ENCODE assay signal across 33 mouse cellular contexts in the genomic region with DNA sequence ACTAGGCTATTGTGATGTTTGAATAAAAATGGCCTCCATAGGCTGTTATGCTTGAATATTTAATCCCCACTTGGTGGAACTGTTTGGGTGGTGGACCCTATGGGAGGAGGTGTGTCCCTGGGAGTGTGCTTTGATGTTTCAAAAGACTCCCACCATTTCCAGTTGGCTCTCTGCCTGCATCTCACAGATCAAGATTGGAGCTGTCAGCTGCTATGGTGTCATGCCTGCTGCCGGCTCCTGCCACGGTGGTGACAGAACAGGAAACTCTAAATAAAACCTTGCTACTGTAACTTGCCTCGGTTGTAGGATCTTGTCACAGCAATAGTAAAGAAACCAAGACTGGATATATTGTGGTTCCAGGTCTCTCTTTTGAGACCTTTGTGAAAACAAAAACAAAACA. TPM values are rescaled to one million over a fixed set of nuclear protein-coding genes. Genes with fewer than 3 reads are reported as not detected.
DNase-seq lines count a peak whose midpoint lies in the region; ATAC-seq and TF ChIP-seq lines count a peak whose summit lies in the region.
"Had no signal": no experiment of that assay in that cellular context is flagged by ENCODE, and none has a peak within 500 bp of the region (broad histone marks: within the 10 kb centered on the region; RNA-seq: fewer than 3 reads in every experiment).

No protein-coding gene starts in this region.

- H3K9me3 ChIP-seq in forebrain, embryonic 14.5 days (replicated peaks; ENCODE audit: control insufficient read depth, low read length), result no peaks in the 10 kb centered on the region
- H3K9me3 ChIP-seq in forebrain, embryonic 10.5 days, result no peaks in the 10 kb centered on the region
- H3K9me3 ChIP-seq in liver, embryonic 13.5 days (replicated peaks), result no peaks in the 10 kb centered on the region
- no peaks in the 10 kb centered on the region for H3K9me3 ChIP-seq in MEL (replicated peaks; ENCODE audit: insufficient read depth, low read length)
- H3K9me3 ChIP-seq: embryonic facial prominence, embryonic 12.5 days; embryonic facial prominence, embryonic 15.5 days; forebrain, embryonic 12.5 days; hindbrain, embryonic 12.5 days; hindbrain, embryonic 15.5 days had no signal

- H3K4me1 ChIP-seq in forebrain, embryonic 14.5 days (ENCODE audit: control insufficient read depth, insufficient read depth, low read length), result no peaks in the 10 kb centered on the region
- H3K4me1 ChIP-seq in forebrain, embryonic 10.5 days, result no peaks in the 10 kb centered on the region
- H3K4me1 ChIP-seq in liver, embryonic 13.5 days (replicated peaks), result peaks cover 24% of the 10 kb centered on the region
- peaks cover 5 to 9% of the 10 kb centered on the region in 2 experiments; a peak in 3 of 4 replicates for H3K4me1 ChIP-seq in MEL (ENCODE audit: control insufficient read depth in 1 of 2, insufficient read depth in 2 of 2, low read length in 2 of 2)
- H3K4me1 ChIP-seq in kidney, adult 2 months (ENCODE audit: control insufficient read depth, insufficient read depth, low read length), result no peaks in the 10 kb centered on the region
- H3K4me1 ChIP-seq: embryonic facial prominence, embryonic 12.5 days; embryonic facial prominence, embryonic 15.5 days; forebrain, embryonic 12.5 days; hindbrain, embryonic 12.5 days; hindbrain, embryonic 15.5 days had no signal

- TF ChIP-seq POLR2A in MEL (IDR thresholded peaks at IDR 0.05; ENCODE audit: control insufficient read depth in 1 of 2, insufficient read depth in 1 of 2, low read depth in 1 of 2, low read length in 2 of 2, poor library complexity in 1 of 2), result no peak
- no peak for TF ChIP-seq POLR2A in kidney, adult 2 months (IDR thresholded peaks at IDR 0.05; ENCODE audit: low read depth, low read length)

- WGBS in forebrain, embryonic 14.5 days, result 43% methylated on average over 3 of the region's 3 CpGs
- 87% methylated on average over 3 of the region's 3 CpGs for WGBS in forebrain, embryonic 10.5 days
- WGBS in liver, embryonic 13.5 days (ENCODE audit: insufficient replicate concordance), result 32% methylated on average over 3 of the region's 3 CpGs
- WGBS in kidney, adult 2 months, result 59% methylated on average over 3 of the region's 3 CpGs

- H3K36me3 ChIP-seq in forebrain, embryonic 14.5 days (ENCODE audit: control insufficient read depth, insufficient read depth, low read length), result no peaks in the 10 kb centered on the region
- no peaks in the 10 kb centered on the region for H3K36me3 ChIP-seq in forebrain, embryonic 10.5 days (replicated peaks)
- H3K36me3 ChIP-seq in liver, embryonic 13.5 days, result no peaks in the 10 kb centered on the region
- H3K36me3 ChIP-seq in MEL (ENCODE audit: control insufficient read depth in 1 of 2, insufficient read depth in 2 of 2, low read length in 2 of 2), result peaks cover 0 to 11% of the 10 kb centered on the region in 2 experiments; a peak in 2 of 4 replicates
- H3K36me3 ChIP-seq in kidney, adult 2 months (ENCODE audit: control insufficient read depth, insufficient read depth, low read length), result no peaks in the 10 kb centered on the region
- H3K36me3 ChIP-seq: embryonic facial prominence, embryonic 12.5 days; embryonic facial prominence, embryonic 15.5 days; forebrain, embryonic 12.5 days; hindbrain, embryonic 12.5 days; hindbrain, embryonic 15.5 days had no signal

- no peaks in the 10 kb centered on the region for H3K79me2 ChIP-seq in MEL (ENCODE audit: control insufficient read depth, insufficient read depth, low read length, poor library complexity)

- no peak overlapping the region for H3K4me2 ChIP-seq in forebrain, embryonic 14.5 days (ENCODE audit: low read length)
- no peak overlapping the region for H3K4me2 ChIP-seq in liver, embryonic 13.5 days
- H3K4me2 ChIP-seq: embryonic facial prominence, embryonic 12.5 days; embryonic facial prominence, embryonic 15.5 days; forebrain, embryonic 12.5 days; heart, embryonic 11.5 days; hindbrain, embryonic 12.5 days; hindbrain, embryonic 15.5 days had no signal

- TF ChIP-seq RAD21 in MEL (IDR thresholded peaks at IDR 0.05; ENCODE audit: low read depth, low read length), result no peak

- peak; percentile 59 for DNase-seq in forebrain, embryonic 14.5 days (ENCODE audit: low spot score)
- no peak for DNase-seq in forebrain, embryonic 10.5 days (ENCODE audit: extremely low spot score, low spot score)
- no peak for DNase-seq in liver, embryonic 13.5 days
- DNase-seq in liver (no peak), MEL (ENCODE audit: low read depth, low spot score) (peak; percentile 59)
- peak; percentile 26 for DNase-seq in lung, postnatal 10 days
- DNase-seq in lung, postnatal 25 days (ENCODE audit: low spot score), result no peak
- DNase-seq in kidney, adult 2 months, result no peak
- DNase-seq: adrenal gland, adult 2 months; adrenal gland, postnatal 14 days; cerebellum, adult 11-12 months; cerebellum, adult 8-10 months; cerebellum, postnatal 25 days; gastrocnemius, postnatal 25 days had no signal

- H3K27ac ChIP-seq in forebrain, embryonic 14.5 days (ENCODE audit: low read depth, low read length), result no peak overlapping the region
- H3K27ac ChIP-seq in forebrain, embryonic 10.5 days, result no peak overlapping the region
- 0 out of 2 replicates have a peak overlapping the region, but pooled peaks have one; percentile 72 for H3K27ac ChIP-seq in liver, embryonic 13.5 days
- H3K27ac ChIP-seq in MEL (ENCODE audit: control insufficient read depth, low read depth, low read length), result no peak overlapping the region
- no peak overlapping the region for H3K27ac ChIP-seq in kidney, adult 2 months (ENCODE audit: insufficient read depth, low read depth, low read length)
- H3K27ac ChIP-seq: embryonic facial prominence, embryonic 12.5 days; embryonic facial prominence, embryonic 15.5 days; forebrain, embryonic 12.5 days; hindbrain, embryonic 12.5 days; hindbrain, embryonic 15.5 days had no signal

- no peaks in the 10 kb centered on the region for H3K27me3 ChIP-seq in forebrain, embryonic 14.5 days (replicated peaks; ENCODE audit: control insufficient read depth, insufficient read depth, low read length)
- peaks cover 6% of the 10 kb centered on the region; the same call in 1 of the 2 replicates for H3K27me3 ChIP-seq in forebrain, embryonic 10.5 days (ENCODE audit: poor library complexity, severe bottlenecking)
- H3K27me3 ChIP-seq in liver, embryonic 13.5 days, result no peaks in the 10 kb centered on the region
- H3K27me3 ChIP-seq in MEL (ENCODE audit: control insufficient read depth in 1 of 2, insufficient read depth in 2 of 2, low read length in 2 of 2), result no peaks in the 10 kb centered on the region; a peak in 1 of 4 replicates
- no peaks in the 10 kb centered on the region for H3K27me3 ChIP-seq in kidney, adult 2 months (replicated peaks; ENCODE audit: control insufficient read depth, insufficient read depth, low read length)
- H3K27me3 ChIP-seq: embryonic facial prominence, embryonic 12.5 days; embryonic facial prominence, embryonic 15.5 days; hindbrain, embryonic 12.5 days; hindbrain, embryonic 15.5 days had no signal

- TF ChIP-seq CTCF in MEL (IDR thresholded peaks at IDR 0.05 in 2 of 3, conservative IDR thresholded peaks at IDR 0.05 in 1 of 3; ENCODE audit: control insufficient read depth in 1 of 3, insufficient read depth in 1 of 3, low read depth in 2 of 3, low read length in 3 of 3, poor library complexity in 1 of 3, severe bottlenecking in 1 of 3), result no peak
- TF ChIP-seq CTCF in kidney, adult 2 months (conservative IDR thresholded peaks at IDR 0.05; ENCODE audit: insufficient read depth, insufficient read length, low read depth, low read length), result no peak

- no peak overlapping the region for H3K4me3 ChIP-seq in forebrain, embryonic 14.5 days (ENCODE audit: low read depth, low read length)
- no peak overlapping the region for H3K4me3 ChIP-seq in forebrain, embryonic 10.5 days
- no peak overlapping the region for H3K4me3 ChIP-seq in liver, embryonic 13.5 days (replicated peaks)
- H3K4me3 ChIP-seq in MEL (ENCODE audit: control insufficient read depth in 1 of 2, insufficient read depth in 1 of 2, low read depth in 2 of 2, low read length in 2 of 2), result 0 out of 4 replicates have a peak overlapping the region, but pooled peaks of 1 of the 2 experiments have one; percentile 26
- no peak overlapping the region for H3K4me3 ChIP-seq in kidney, adult 2 months (ENCODE audit: insufficient read depth, low read depth, low read length)
- H3K4me3 ChIP-seq: embryonic facial prominence, embryonic 12.5 days; embryonic facial prominence, embryonic 15.5 days; forebrain, embryonic 12.5 days; hindbrain, embryonic 12.5 days; hindbrain, embryonic 15.5 days had no signal

- no peak overlapping the region for H3K9ac ChIP-seq in forebrain, embryonic 14.5 days (ENCODE audit: low read length)
- no peak overlapping the region for H3K9ac ChIP-seq in liver, embryonic 13.5 days
- H3K9ac ChIP-seq in MEL (ENCODE audit: control insufficient read depth, low read depth, low read length, poor library complexity, severe bottlenecking), result no peak overlapping the region
- H3K9ac ChIP-seq: embryonic facial prominence, embryonic 12.5 days; embryonic facial prominence, embryonic 15.5 days; forebrain, embryonic 12.5 days; hindbrain, embryonic 12.5 days; hindbrain, embryonic 15.5 days had no signal

- ATAC-seq in forebrain, embryonic 14.5 days, result 0 out of 2 replicates have a peak, but pooled peaks have one; percentile 44
- ATAC-seq in liver, embryonic 13.5 days (ENCODE audit: low read depth), result no peak
- ATAC-seq: CD4-positive, CD25-positive, alpha-beta regulatory T cell, adult 4 months; intestine, postnatal 0 days had no signal

- no peak for TF ChIP-seq EP300 in MEL (IDR thresholded peaks at IDR 0.05; ENCODE audit: low read depth in 1 of 2, low read length in 2 of 2)

RNA-seq across cellular contexts. Expression of gene Csk, which starts 8.1 kb away (rescaled TPM):
- polyA plus RNA-seq in forebrain, embryonic 14.5 days (2014; fragmentation: Nextera tagmentation; extraction: Ambion mirVana), result 29.2 and 29.3 TPM in 2 replicates
- polyA plus RNA-seq in forebrain, embryonic 10.5 days (2016; fragmentation: Nextera tagmentation; extraction: Ambion mirVana), result 28.8 and 33.9 TPM in 2 replicates
- polyA plus RNA-seq in liver, embryonic 13.5 days (2015; fragmentation: Nextera tagmentation; extraction: Ambion mirVana), result 20.7 and 21.7 TPM in 2 replicates
- total RNA-seq in MEL (2012; rRNA removed), result 213 and 215 TPM in 2 replicates
- 100 to 1,000 TPM in 1 of 2 experiments, not detected in 1; 338 TPM for polyA plus RNA-seq in MEL (2012; ENCODE audit: insufficient read depth in 1 of 2, insufficient read length in 2 of 2, low read depth in 1 of 2, low replicate concordance in 2 of 2, missing spikeins in 1 of 2)
- polyA plus RNA-seq in kidney, adult 2 months (2012; rRNA removed), result 30.9 and 42.4 TPM in 2 replicates

RNA-seq across cellular contexts. Expression of gene Cyp1a2, which starts 22.0 kb away (rescaled TPM):
- not detected in 2 replicates for polyA plus RNA-seq in forebrain, embryonic 14.5 days (2014; fragmentation: Nextera tagmentation; extraction: Ambion mirVana)
- polyA plus RNA-seq in forebrain, embryonic 10.5 days (2016; fragmentation: Nextera tagmentation; extraction: Ambion mirVana), result not detected in 2 replicates
- 0.10 TPM in 1 of 2 replicates, not detected in the other for polyA plus RNA-seq in liver, embryonic 13.5 days (2015; fragmentation: Nextera tagmentation; extraction: Ambion mirVana)
- total RNA-seq in MEL (2012; rRNA removed), result not detected in 2 replicates
- not detected for polyA plus RNA-seq in MEL (2012; ENCODE audit: insufficient read depth in 1 of 2, insufficient read length in 2 of 2, low read depth in 1 of 2, low replicate concordance in 2 of 2, missing spikeins in 1 of 2)
- 0.07 TPM in 1 of 2 replicates, not detected in the other for polyA plus RNA-seq in kidney, adult 2 months (2012; rRNA removed)
- total RNA-seq: common myeloid progenitor, adult 5-6 weeks; gastrocnemius, adult 8-10 months; gastrocnemius, postnatal 25 days; heart, adult 8-10 months; heart, postnatal 25 days; hematopoietic stem cell, adult 5-6 weeks had no signal
- polyA plus RNA-seq: C2C12; CD4-positive, CD25-positive, alpha-beta regulatory T cell, adult 4 months; embryonic facial prominence, embryonic 12.5 days; embryonic facial prominence, embryonic 15.5 days; forebrain, embryonic 12.5 days; heart, embryonic 11.5 days; heart, embryonic 14.5 days; heart, postnatal 0 days; hindbrain, embryonic 12.5 days; hindbrain, embryonic 15.5 days; intestine, embryonic 14.5 days; intestine, postnatal 0 days had no signal

RNA-seq across cellular contexts. Expression of gene Cyp1a1, which starts 26.2 kb away (rescaled TPM):
- 0.19 TPM in 1 of 2 replicates, not detected in the other for polyA plus RNA-seq in forebrain, embryonic 14.5 days (2014; fragmentation: Nextera tagmentation; extraction: Ambion mirVana)
- polyA plus RNA-seq in forebrain, embryonic 10.5 days (2016; fragmentation: Nextera tagmentation; extraction: Ambion mirVana), result 0.14 TPM in 1 of 2 replicates, not detected in the other
- polyA plus RNA-seq in liver, embryonic 13.5 days (2015; fragmentation: Nextera tagmentation; extraction: Ambion mirVana), result 0.17 and 0.22 TPM in 2 replicates
- 0.04 and 0.07 TPM in 2 replicates for total RNA-seq in MEL (2012; rRNA removed)
- under 1 TPM in 1 of 2 experiments, not detected in 1; 0.26 TPM for polyA plus RNA-seq in MEL (2012; ENCODE audit: insufficient read depth in 1 of 2, insufficient read length in 2 of 2, low read depth in 1 of 2, low replicate concordance in 2 of 2, missing spikeins in 1 of 2)
- 0.97 and 1.0 TPM in 2 replicates for polyA plus RNA-seq in kidney, adult 2 months (2012; rRNA removed)
- total RNA-seq: hematopoietic stem cell, adult 5-6 weeks had no signal
- polyA plus RNA-seq: CD4-positive, CD25-positive, alpha-beta regulatory T cell, adult 4 months; embryonic facial prominence, embryonic 12.5 days; forebrain, embryonic 12.5 days; heart, embryonic 11.5 days; heart, embryonic 14.5 days; hindbrain, embryonic 12.5 days; intestine, embryonic 14.5 days had no signal

RNA-seq across cellular contexts. Expression of gene Lman1l, which starts 41.0 kb away (rescaled TPM):
- polyA plus RNA-seq in forebrain, embryonic 14.5 days (2014; fragmentation: Nextera tagmentation; extraction: Ambion mirVana), result not detected in 2 replicates
- not detected in 2 replicates for polyA plus RNA-seq in forebrain, embryonic 10.5 days (2016; fragmentation: Nextera tagmentation; extraction: Ambion mirVana)
- 0.06 TPM in 1 of 2 replicates, not detected in the other for polyA plus RNA-seq in liver, embryonic 13.5 days (2015; fragmentation: Nextera tagmentation; extraction: Ambion mirVana)
- total RNA-seq in MEL (2012; rRNA removed), result 0.08 TPM in 1 of 2 replicates, not detected in the other
- polyA plus RNA-seq in MEL (2012; ENCODE audit: insufficient read depth in 1 of 2, insufficient read length in 2 of 2, low read depth in 1 of 2, low replicate concordance in 2 of 2, missing spikeins in 1 of 2), result under 1 TPM in 1 of 2 experiments, not detected in 1; 0.11 TPM
- polyA plus RNA-seq in kidney, adult 2 months (2012; rRNA removed), result 0.08 TPM in 1 of 2 replicates, not detected in the other
- total RNA-seq: adrenal gland, adult 2 months; adrenal gland, postnatal 14 days; adrenal gland, postnatal 4 days; common myeloid progenitor, adult 5-6 weeks; gastrocnemius, adult 8-10 months; gastrocnemius, postnatal 25 days; heart, postnatal 25 days; hematopoietic stem cell, adult 5-6 weeks had no signal
- polyA plus RNA-seq: adrenal gland, adult 2 months; embryonic facial prominence, embryonic 12.5 days; embryonic facial prominence, embryonic 15.5 days; forebrain, embryonic 12.5 days; gonadal fat pad, adult 2 months; heart, embryonic 11.5 days; heart, postnatal 0 days; hindbrain, embryonic 12.5 days; hindbrain, embryonic 15.5 days; intestine, embryonic 14.5 days; intestine, postnatal 0 days had no signal

RNA-seq across cellular contexts. Expression of gene Edc3, which starts 46.8 kb away (rescaled TPM):
- 27.5 and 28.9 TPM in 2 replicates for polyA plus RNA-seq in forebrain, embryonic 14.5 days (2014; fragmentation: Nextera tagmentation; extraction: Ambion mirVana)
- polyA plus RNA-seq in forebrain, embryonic 10.5 days (2016; fragmentation: Nextera tagmentation; extraction: Ambion mirVana), result 42.8 and 43.9 TPM in 2 replicates
- 16.7 and 18.4 TPM in 2 replicates for polyA plus RNA-seq in liver, embryonic 13.5 days (2015; fragmentation: Nextera tagmentation; extraction: Ambion mirVana)
- 7.2 and 8.0 TPM in 2 replicates for total RNA-seq in MEL (2012; rRNA removed)
- 10 to 100 TPM in 1 of 2 experiments, not detected in 1; 25.7 TPM for polyA plus RNA-seq in MEL (2012; ENCODE audit: insufficient read depth in 1 of 2, insufficient read length in 2 of 2, low read depth in 1 of 2, low replicate concordance in 2 of 2, missing spikeins in 1 of 2)
- polyA plus RNA-seq in kidney, adult 2 months (2012; rRNA removed), result 7.9 and 8.4 TPM in 2 replicates

Comparison
In these comparisons a context has a peak if more than half of its experiments do, and no peak if none do; other contexts are left out.
1. DNase-seq: peak in forebrain, embryonic 14.5 days (single experiment), lung, postnatal 10 days (single experiment) and MEL (single experiment); none in forebrain, embryonic 10.5 days (single experiment), liver, embryonic 13.5 days (single experiment), liver (single experiment), lung, postnatal 25 days (single experiment) and kidney, adult 2 months (single experiment).